Mouse (Mus musculus): ENCODE results near the gene Rab5b. TPM values are rescaled to one million over a fixed set of nuclear protein-coding genes. Genes with fewer than 3 reads are reported as not detected.
A peak's percentile ranks its signal among the peaks of the same experiment; 100 is the strongest.

Gene Rab5b
- polyA plus RNA-seq, 1 experiment from 2014 or later: 106 TPM

DNA sequence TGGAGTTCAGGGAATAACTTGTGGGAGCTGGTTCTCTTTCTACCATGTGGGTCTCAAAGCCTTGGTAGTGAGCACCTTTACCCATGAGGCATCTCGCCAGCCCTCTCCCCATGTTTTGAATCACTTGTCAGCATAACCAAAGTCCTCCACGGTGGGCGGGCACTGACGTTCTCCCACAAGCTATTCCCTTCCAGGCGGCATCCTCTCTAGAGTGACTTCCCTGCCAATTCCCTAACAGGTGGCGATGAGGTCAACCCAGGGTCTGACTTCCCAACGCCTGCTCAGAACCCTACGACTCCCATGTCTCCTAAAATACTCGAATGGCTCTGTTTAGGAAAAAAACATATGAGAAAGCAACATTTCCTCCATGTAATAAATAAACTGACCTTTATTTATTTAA is 38.2 kb downstream of the Rab5b start:
- H3K4me1 ChIP-seq (replicated peaks): no peaks in the 10 kb centered on the region
- no peaks in the 10 kb centered on the region for H3K9me3 ChIP-seq
- WGBS: 67% methylated on average over 9 of the region's 9 CpGs
- H3K4me3 ChIP-seq (replicated peaks): no peak overlapping the region
- ATAC-seq: no peak
- H3K9ac ChIP-seq (replicated peaks): no peak overlapping the region
- H3K27me3 ChIP-seq: no peaks in the 10 kb centered on the region
- H3K36me3 ChIP-seq: no peaks in the 10 kb centered on the region
- no peak overlapping the region for H3K27ac ChIP-seq
- H3K4me2 ChIP-seq (replicated peaks): no peak overlapping the region

DNA sequence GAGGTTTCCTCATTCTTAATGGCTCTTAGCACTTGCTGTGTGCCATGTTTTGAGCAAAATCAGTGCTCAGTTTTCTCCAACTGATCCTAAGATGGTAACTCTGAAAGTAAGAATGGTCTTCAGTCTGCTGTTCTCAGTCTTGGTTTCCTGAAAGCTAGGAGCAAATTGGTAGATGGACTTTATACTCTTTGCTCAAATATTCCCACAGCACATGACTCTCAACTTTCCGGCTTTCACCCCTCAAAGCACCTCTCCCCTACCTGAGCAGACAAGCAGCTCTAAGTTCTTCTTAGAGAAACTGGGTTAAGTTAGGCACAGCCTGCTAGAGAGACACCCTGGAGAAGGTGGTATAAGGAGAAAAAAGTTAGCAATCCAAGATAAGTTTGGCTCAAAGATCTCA is 39.3 kb downstream of the Rab5b start:
- no peak for ATAC-seq
- 89% methylated on average over 1 of the region's 1 CpGs for WGBS
- no peak overlapping the region for H3K27ac ChIP-seq
- H3K36me3 ChIP-seq: no peaks in the 10 kb centered on the region
- no peaks in the 10 kb centered on the region for H3K9me3 ChIP-seq
- H3K4me2 ChIP-seq (replicated peaks): no peak overlapping the region
- H3K4me3 ChIP-seq (replicated peaks): no peak overlapping the region
- H3K9ac ChIP-seq (replicated peaks): no peak overlapping the region
- no peaks in the 10 kb centered on the region for H3K4me1 ChIP-seq (replicated peaks)
- no peaks in the 10 kb centered on the region for H3K27me3 ChIP-seq

DNA sequence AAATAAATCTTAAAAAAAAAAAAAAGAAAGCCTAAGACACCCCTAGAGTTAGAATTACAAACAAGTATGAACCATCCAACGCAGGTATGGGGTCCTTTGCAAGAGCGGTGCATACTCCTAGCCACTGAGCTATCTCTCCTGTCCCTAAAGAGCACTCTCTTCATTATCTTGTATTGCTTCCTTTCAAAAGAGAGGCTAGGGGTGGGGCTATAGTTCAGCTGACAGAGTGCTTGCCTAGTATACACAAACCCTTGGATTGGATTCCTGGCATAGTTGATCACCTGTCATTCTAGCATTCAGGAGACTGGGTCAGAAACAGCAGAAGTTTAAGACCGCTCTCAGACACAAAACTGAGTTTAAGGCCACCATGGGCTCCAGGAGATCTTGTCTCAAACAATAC is 40.8 kb downstream of the Rab5b start:
- Histone ChIP-seq H3K4me2 (replicated peaks) (no peak overlapping the region), H3K9me3 (no peaks in the 10 kb centered on the region), H3K36me3 (no peaks in the 10 kb centered on the region), H3K4me3 (replicated peaks) (no peak overlapping the region), H3K9ac (replicated peaks) (no peak overlapping the region), H3K27ac (no peak overlapping the region), H3K4me1 (replicated peaks) (no peaks in the 10 kb centered on the region), H3K27me3 (no peaks in the 10 kb centered on the region)
- ATAC-seq: no peak
- 89% methylated on average over 3 of the region's 3 CpGs for WGBS

DNA sequence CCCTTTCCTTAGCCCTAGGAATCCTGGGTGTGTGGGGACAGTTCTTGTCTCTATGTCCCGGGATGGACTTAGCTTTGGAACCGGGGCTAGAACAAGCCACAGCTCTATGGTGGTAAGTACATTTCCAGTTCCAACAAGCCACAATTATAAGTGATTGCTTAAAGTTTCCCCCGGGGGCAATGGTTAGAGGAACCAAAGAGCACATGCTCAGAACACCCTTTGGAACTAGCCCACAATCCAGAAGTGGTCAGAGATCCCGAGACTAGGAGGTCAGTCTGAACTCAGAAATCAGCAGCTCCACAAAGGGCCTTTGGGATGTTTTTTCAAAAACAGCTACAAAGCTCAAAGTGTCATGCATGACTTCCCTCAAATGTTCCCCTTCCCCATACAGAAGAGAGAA is 42.2 kb downstream of the Rab5b start:
- Histone ChIP-seq H3K36me3 (no peaks in the 10 kb centered on the region), H3K4me2 (replicated peaks) (no peak overlapping the region), H3K9me3 (no peaks in the 10 kb centered on the region), H3K27ac (no peak overlapping the region), H3K27me3 (no peaks in the 10 kb centered on the region), H3K4me1 (replicated peaks) (no peaks in the 10 kb centered on the region), H3K4me3 (replicated peaks) (no peak overlapping the region), H3K9ac (replicated peaks) (no peak overlapping the region)
- 72% methylated on average over 4 of the region's 4 CpGs for WGBS
- ATAC-seq: no peak

DNA sequence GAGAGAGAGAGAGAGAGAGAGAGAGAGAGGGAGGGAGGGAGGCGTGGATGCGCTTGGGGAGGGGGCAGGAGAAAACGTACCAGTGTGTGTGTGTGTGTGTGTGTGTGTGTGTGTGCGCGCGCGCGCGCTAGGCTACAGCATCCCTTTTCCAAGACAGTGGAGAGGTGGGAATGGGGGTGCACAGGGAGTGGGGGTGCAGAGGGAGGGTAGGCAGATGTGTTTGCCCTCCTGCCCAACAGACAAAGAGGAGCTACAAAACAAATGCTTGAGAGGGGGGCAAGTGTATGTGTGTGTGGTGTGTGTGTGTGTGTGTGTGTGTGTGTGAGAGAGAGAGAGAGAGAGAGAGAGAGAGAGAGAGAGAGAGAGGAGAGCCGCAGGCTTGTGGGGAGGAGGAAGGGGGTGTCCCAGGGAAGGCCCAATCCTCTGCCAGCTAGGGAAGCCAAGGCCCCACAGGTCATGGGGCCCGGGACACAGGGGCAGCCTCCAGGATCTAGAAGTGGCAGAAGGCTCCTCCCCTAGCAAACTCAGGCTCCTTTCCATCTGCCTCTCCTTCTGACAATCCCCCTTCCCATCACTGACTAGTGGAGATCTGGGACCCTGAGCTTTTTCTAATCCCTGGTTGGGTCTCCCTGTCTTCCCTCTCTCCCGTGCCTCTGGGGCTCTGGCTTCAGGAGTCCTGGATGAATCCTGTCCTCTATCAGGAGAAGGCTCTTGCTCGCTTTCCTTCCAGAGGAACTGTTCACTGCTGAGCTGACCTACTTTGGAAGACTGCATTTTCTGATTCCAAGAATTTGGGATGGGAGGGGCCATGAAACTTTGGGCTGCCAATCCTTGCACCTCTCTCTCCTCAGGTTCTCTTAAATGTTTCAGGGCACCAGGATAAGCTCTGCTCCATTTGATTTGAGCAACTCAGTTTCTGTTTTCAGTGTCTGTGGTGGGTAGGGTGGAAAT is 49.6 kb downstream of the Rab5b start:
- H3K4me1 ChIP-seq (replicated peaks): peaks cover 41% of the 10 kb centered on the region
- peaks cover 13% of the 10 kb centered on the region for H3K36me3 ChIP-seq
- H3K9me3 ChIP-seq: no peaks in the 10 kb centered on the region
- H3K27me3 ChIP-seq: no peaks in the 10 kb centered on the region
- H3K9ac ChIP-seq (replicated peaks): peak overlapping the region; percentile 64
- H3K4me2 ChIP-seq (replicated peaks): peak overlapping the region; percentile 68
- H3K27ac ChIP-seq: peak overlapping the region; percentile 89
- WGBS: 14% methylated on average over 3 of the region's 13 CpGs
- peak overlapping the region; percentile 49 for H3K4me3 ChIP-seq (replicated peaks)
- ATAC-seq: peak; percentile 85

DNA sequence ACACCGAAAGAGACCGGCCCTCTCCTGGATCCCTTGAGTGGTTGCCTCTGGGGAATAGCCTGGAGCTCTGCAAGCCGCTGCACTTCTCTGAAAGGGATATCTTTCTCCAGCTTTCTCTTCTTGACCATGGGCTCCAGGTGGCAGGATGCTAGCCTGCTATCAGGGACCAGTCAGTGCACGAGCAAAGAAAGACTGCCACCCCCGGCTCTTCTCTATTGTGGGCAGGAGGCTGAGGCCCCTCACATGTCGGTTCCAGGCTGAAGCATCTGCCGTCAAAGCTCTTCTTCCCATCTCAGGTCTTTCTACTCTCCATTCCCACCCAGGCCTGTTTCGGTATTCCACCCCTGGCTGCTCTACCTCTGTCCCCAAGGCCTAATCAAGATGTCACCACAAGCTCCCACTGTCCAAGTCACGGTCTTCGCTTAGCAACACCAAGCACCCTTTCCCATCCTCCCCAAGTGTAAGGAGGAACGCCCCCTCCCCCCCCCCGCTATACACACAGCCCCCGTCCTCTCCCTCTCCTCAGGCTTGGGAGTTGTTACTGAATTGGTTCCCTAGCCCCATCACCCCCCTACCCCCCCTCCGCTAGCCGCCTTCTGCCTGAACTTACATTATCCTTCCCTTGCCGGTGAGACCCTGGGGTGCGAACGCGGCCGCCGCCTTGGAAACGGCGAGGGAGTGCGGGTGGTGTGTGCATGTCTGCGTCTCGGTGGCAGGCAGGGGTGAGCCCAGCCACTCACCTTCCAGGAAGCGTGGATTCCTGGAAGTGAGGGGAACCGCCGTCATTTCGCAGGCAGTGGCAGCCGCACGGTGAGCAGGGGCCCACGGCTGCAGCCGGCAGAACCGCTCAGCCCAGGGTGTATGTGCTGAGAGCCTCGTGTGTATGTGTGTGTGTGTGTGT is 50.7 kb downstream of the Rab5b start, which contains the start of gene Ikzf4:
Ikzf4 (minus strand) TSS at position 881 of the 901 bp plus-strand sequence.
- Histone ChIP-seq H3K36me3 (peaks cover 23% of the 10 kb centered on the region), H3K9me3 (no peaks in the 10 kb centered on the region), H3K27ac (peak within 1 kb of the TSS; percentile 89), H3K4me2 (replicated peaks) (peak within 1 kb of the TSS; percentile 68), H3K9ac (replicated peaks) (peak within 1 kb of the TSS; percentile 77), H3K4me1 (replicated peaks) (peaks cover 41% of the 10 kb centered on the region), H3K27me3 (no peaks in the 10 kb centered on the region), H3K4me3 (replicated peaks) (peak within 1 kb of the TSS; percentile 49)
- peak; percentile 86 for ATAC-seq
- WGBS: 1% methylated on average over 36 of the region's 36 CpGs

DNA sequence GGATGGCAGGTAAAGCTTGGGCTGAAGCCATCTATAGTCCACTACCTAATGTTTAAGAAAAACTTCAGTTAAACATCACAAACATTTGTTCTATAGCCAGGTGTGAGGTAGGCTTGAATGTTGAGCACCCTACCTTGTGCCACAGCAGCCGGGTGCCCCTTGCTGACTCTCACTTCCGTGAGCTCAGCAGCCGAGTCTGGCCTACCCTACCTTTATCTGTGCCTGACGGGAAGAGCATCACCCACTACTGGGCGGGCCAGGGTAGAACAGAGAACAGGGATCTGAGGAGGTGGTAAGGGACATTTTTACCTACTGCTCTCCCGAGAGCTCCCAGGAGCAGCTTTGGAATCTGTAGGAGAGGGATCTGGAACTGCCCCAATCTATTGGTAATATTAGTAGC is 53.3 kb downstream of the Rab5b start:
- no peaks in the 10 kb centered on the region for H3K9me3 ChIP-seq
- H3K4me2 ChIP-seq (replicated peaks): no peak overlapping the region
- H3K27me3 ChIP-seq: no peaks in the 10 kb centered on the region
- H3K9ac ChIP-seq (replicated peaks): no peak overlapping the region
- WGBS: 89% methylated on average over 6 of the region's 6 CpGs
- no peak overlapping the region for H3K4me3 ChIP-seq (replicated peaks)
- no peak for ATAC-seq
- H3K36me3 ChIP-seq: peaks cover 43% of the 10 kb centered on the region
- H3K27ac ChIP-seq: no peak overlapping the region
- peaks cover 41% of the 10 kb centered on the region for H3K4me1 ChIP-seq (replicated peaks)

DNA sequence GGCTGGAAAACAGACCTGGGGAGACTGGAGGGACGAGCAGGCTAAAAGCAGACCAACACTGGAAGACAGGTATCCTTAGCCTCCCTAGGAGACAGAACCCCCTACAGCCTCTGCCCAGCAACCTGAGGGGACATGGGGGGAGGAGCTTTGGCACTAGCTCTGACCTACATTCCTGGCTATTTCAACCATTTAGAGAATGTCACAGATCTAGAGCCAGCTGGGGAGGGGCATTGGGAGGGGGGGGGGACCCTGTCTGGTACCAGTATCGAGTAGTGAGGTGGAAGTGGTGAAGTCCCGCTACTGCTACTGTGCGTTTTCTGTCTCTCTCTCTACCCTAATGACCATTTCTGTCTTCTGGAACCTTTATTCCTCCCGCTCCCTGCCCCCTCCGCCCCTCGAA is 54.2 kb downstream of the Rab5b start:
- no peak overlapping the region for H3K9ac ChIP-seq (replicated peaks)
- H3K4me1 ChIP-seq (replicated peaks): peaks cover 45% of the 10 kb centered on the region
- peaks cover 43% of the 10 kb centered on the region for H3K36me3 ChIP-seq
- no peak overlapping the region for H3K4me2 ChIP-seq (replicated peaks)
- H3K4me3 ChIP-seq (replicated peaks): no peak overlapping the region
- ATAC-seq: no peak
- 87% methylated on average over 7 of the region's 7 CpGs for WGBS
- no peak overlapping the region for H3K27ac ChIP-seq
- H3K27me3 ChIP-seq: no peaks in the 10 kb centered on the region
- H3K9me3 ChIP-seq: no peaks in the 10 kb centered on the region

DNA sequence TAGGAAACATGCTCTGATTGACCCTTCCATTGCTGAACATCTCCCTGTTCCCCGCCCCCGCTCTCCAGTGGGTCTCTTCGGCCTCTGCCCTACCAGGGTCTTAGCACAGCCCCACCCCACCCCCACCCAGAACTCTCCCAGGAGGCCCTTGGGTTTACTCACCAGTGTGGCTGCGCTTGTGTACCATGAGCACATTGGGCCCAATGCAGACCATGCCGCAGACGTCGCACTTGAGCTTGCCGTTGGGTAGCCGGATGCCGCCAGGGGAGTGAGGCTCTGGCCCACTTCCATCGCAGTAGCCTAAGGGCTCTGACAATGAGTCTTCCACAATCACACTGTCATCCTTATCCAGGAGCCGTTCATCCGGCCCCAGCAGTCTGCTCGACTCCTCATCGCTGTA is 55.2 kb downstream of the Rab5b start:
- H3K36me3 ChIP-seq: peaks cover 51% of the 10 kb centered on the region

DNA sequence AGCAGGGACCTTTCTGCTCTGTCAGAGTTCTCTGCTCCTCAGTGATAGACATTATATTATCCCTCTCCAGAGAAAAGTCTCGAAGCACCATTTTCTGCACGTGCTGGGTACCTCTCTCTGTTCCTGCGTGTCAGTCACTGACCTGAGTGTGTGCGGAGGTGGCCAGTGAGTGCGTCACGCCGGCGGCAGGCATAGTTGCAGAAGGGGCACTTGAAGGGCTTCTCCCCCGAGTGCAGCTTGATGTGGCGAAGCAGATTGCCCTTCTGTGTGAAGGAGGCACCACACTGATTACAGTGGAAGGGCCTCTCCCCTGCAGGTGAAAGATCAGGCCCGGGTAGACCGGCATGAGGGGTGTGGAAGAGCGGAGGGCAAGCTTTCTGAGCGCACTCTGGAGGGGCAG is 56.1 kb downstream of the Rab5b start:
- Histone ChIP-seq H3K4me1 (replicated peaks) (peaks cover 35% of the 10 kb centered on the region), H3K4me3 (replicated peaks) (no peak overlapping the region), H3K27ac (no peak overlapping the region), H3K36me3 (peaks cover 60% of the 10 kb centered on the region), H3K9ac (replicated peaks) (no peak overlapping the region), H3K4me2 (replicated peaks) (no peak overlapping the region), H3K27me3 (no peaks in the 10 kb centered on the region), H3K9me3 (no peaks in the 10 kb centered on the region)
- WGBS: 93% methylated on average over 14 of the region's 14 CpGs
- no peak for ATAC-seq

More for the DNA sequence above, 55.2 kb downstream of the Rab5b start:
- H3K27me3 ChIP-seq: no peaks in the 10 kb centered on the region
- no peak overlapping the region for H3K4me3 ChIP-seq (replicated peaks)
- H3K4me1 ChIP-seq (replicated peaks): peaks cover 39% of the 10 kb centered on the region
- WGBS: 94% methylated on average over 15 of the region's 15 CpGs
- H3K9ac ChIP-seq (replicated peaks): no peak overlapping the region
- ATAC-seq: no peak
- no peak overlapping the region for H3K4me2 ChIP-seq (replicated peaks)
- H3K9me3 ChIP-seq: no peaks in the 10 kb centered on the region
- no peak overlapping the region for H3K27ac ChIP-seq

DNA sequence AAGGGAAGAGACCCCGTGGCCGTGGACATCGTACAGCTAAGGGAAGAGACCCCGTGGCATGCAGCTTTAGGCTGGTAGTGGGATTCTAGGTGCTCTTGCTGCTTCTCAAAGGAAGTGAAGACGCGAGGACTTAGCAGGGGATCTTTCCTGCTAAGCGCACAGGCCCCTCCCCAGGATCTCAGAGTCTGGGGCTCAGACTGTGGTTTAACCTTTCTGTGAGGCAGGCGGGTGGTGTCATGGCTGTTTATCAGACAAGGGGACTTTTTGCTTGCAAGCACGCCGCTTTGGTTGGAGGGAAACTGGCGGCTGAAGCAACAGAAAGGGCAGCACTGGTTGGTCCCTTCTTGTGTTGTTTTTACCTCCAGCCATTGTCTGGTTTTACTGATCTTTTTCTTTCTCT is 59.1 kb downstream of the Rab5b start:
- 5% methylated on average over 11 of the region's 11 CpGs for WGBS
- Histone ChIP-seq H3K4me2 (replicated peaks) (peak overlapping the region; percentile 21), H3K36me3 (peaks cover 78% of the 10 kb centered on the region), H3K27ac (no peak overlapping the region), H3K4me1 (replicated peaks) (peaks cover 10% of the 10 kb centered on the region; the same call in 1 of the 2 replicates), H3K9me3 (no peaks in the 10 kb centered on the region), H3K4me3 (replicated peaks) (no peak overlapping the region), H3K27me3 (no peaks in the 10 kb centered on the region; the same call in 1 of the 2 replicates), H3K9ac (replicated peaks) (peak overlapping the region; percentile 17; the same call in 1 of the 2 replicates)
- 0 out of 2 replicates have a peak, but pooled peaks have one; percentile 21 for ATAC-seq

DNA sequence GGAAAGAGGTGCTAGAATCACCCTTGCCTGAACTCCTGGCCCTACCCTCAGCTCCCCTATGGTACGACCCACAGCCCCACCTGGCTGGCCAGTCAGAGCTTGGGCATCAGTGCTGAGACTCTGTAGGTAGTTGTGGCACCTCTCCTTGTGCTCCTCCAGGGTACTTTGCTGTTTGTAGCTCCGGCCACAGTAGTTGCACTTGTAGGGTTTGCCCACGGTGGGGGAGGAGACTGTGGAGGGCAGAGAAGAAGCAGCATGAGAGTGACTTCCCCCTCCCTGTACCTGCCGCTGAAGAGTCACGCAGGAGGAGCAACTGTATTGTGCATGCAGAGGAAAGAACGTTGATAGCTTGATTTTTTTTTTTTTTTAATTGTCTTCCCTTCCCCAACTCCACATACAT is 59.5 kb downstream of the Rab5b start:
- Histone ChIP-seq H3K27ac (no peak overlapping the region), H3K4me3 (replicated peaks) (no peak overlapping the region), H3K9me3 (no peaks in the 10 kb centered on the region), H3K27me3 (no peaks in the 10 kb centered on the region; the same call in 1 of the 2 replicates), H3K4me1 (replicated peaks) (peaks cover 10% of the 10 kb centered on the region; the same call in 1 of the 2 replicates), H3K4me2 (replicated peaks) (no peak overlapping the region), H3K36me3 (peaks cover 74% of the 10 kb centered on the region), H3K9ac (replicated peaks) (no peak overlapping the region)
- 58% methylated on average over 6 of the region's 6 CpGs for WGBS
- ATAC-seq: no peak
